Mouse (Mus musculus): ENCODE data around the gene H2-T22. TPM values are rescaled to one million over a fixed set of nuclear protein-coding genes. Genes with fewer than 3 reads are reported as not detected.
A peak's percentile ranks its signal among the peaks of the same experiment; 100 is the strongest.

The H2-T22 gene
- polyA plus RNA-seq, 1 experiment from 2014 or later: 8.3 TPM

- H3K4me2 ChIP-seq (replicated peaks; ENCODE audit: low read depth, low read length): no peak overlapping the region
- H3K36me3 ChIP-seq (ENCODE audit: control insufficient read depth, insufficient read depth, low read length): no peaks in the 10 kb centered on the region
- 69% methylated on average over 9 of the region's 9 CpGs for WGBS
Observed at GRCm38 (mm10) chr17:36023710-36024654, 18.6 kb downstream of the H2-T22 start.

GRCm38 (mm10) chr17:36022922-36023321, 19.6 kb downstream of the H2-T22 start:
- Histone ChIP-seq H3K9ac (ENCODE audit: low read depth, low read length) (no peak overlapping the region), H3K4me3 (ENCODE audit: low read depth, low read length) (no peak overlapping the region), H3K4me1 (replicated peaks; ENCODE audit: control insufficient read depth, insufficient read depth, low read length) (no peaks in the 10 kb centered on the region), H3K4me2 (replicated peaks; ENCODE audit: low read depth, low read length) (no peak overlapping the region), H3K9me3 (ENCODE audit: control insufficient read depth, low read length) (no peaks in the 10 kb centered on the region), H3K36me3 (ENCODE audit: control insufficient read depth, insufficient read depth, low read length) (no peaks in the 10 kb centered on the region), H3K27me3 (ENCODE audit: control insufficient read depth, insufficient read depth, low read length) (no peaks in the 10 kb centered on the region), H3K27ac (ENCODE audit: low read depth, low read length) (no peak overlapping the region)
- 90% methylated on average over 6 of the region's 6 CpGs for WGBS
- DNase-seq (ENCODE audit: low spot score) (no peak), ATAC-seq (ENCODE audit: low FRiP score) (no peak)

More at GRCm38 (mm10) chr17:36023710-36024654, 18.6 kb downstream of the H2-T22 start:
- no peak for ATAC-seq (ENCODE audit: low FRiP score)
- Histone ChIP-seq H3K27me3 (ENCODE audit: control insufficient read depth, insufficient read depth, low read length) (no peaks in the 10 kb centered on the region), H3K4me3 (ENCODE audit: low read depth, low read length) (no peak overlapping the region), H3K27ac (ENCODE audit: low read depth, low read length) (no peak overlapping the region), H3K9me3 (ENCODE audit: control insufficient read depth, low read length) (no peaks in the 10 kb centered on the region), H3K4me1 (replicated peaks; ENCODE audit: control insufficient read depth, insufficient read depth, low read length) (no peaks in the 10 kb centered on the region), H3K9ac (ENCODE audit: low read depth, low read length) (no peak overlapping the region)
- DNase-seq (ENCODE audit: low spot score): no peak

DNA sequence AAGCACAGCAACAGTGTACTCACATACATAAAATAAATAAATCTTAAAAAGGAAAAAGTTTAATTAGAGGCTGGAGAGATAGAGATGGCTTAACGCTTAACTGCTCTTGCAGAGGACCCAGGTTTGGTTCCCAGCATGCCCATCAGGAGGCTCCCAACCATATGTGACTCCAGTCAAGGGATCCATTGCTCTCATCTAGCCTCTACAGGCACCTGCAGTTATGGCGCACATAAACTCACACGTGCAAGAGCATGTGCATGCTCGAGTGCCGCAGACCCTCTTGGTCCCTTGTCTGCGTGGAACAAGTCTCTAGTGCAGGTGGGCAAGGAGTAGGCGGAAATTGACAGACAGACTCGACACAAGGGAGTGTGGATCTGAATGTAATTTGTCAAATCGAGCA, 20.4 kb downstream of the H2-T22 start:
- ATAC-seq (ENCODE audit: low FRiP score) (no peak), DNase-seq (ENCODE audit: low spot score) (no peak)
- Histone ChIP-seq H3K4me2 (replicated peaks; ENCODE audit: low read depth, low read length) (no peak overlapping the region), H3K4me1 (replicated peaks; ENCODE audit: control insufficient read depth, insufficient read depth, low read length) (no peaks in the 10 kb centered on the region), H3K27ac (ENCODE audit: low read depth, low read length) (no peak overlapping the region), H3K36me3 (ENCODE audit: control insufficient read depth, insufficient read depth, low read length) (no peaks in the 10 kb centered on the region), H3K4me3 (ENCODE audit: low read depth, low read length) (no peak overlapping the region), H3K9ac (ENCODE audit: low read depth, low read length) (no peak overlapping the region), H3K9me3 (ENCODE audit: control insufficient read depth, low read length) (no peaks in the 10 kb centered on the region), H3K27me3 (ENCODE audit: control insufficient read depth, insufficient read depth, low read length) (no peaks in the 10 kb centered on the region)
- 96% methylated on average over 9 of the region's 9 CpGs for WGBS

- WGBS: 96% methylated on average over 1 of the region's 1 CpGs
- no peaks in the 10 kb centered on the region for H3K27me3 ChIP-seq (ENCODE audit: control insufficient read depth, insufficient read depth, low read length)
- no peak overlapping the region for H3K9ac ChIP-seq (ENCODE audit: low read depth, low read length)
- no peaks in the 10 kb centered on the region for H3K36me3 ChIP-seq (ENCODE audit: control insufficient read depth, insufficient read depth, low read length)
- H3K4me2 ChIP-seq (replicated peaks; ENCODE audit: low read depth, low read length): no peak overlapping the region
- no peak for ATAC-seq (ENCODE audit: low FRiP score)
- H3K4me1 ChIP-seq (replicated peaks; ENCODE audit: control insufficient read depth, insufficient read depth, low read length): no peaks in the 10 kb centered on the region
- no peak for DNase-seq (ENCODE audit: low spot score)
- no peak overlapping the region for H3K4me3 ChIP-seq (ENCODE audit: low read depth, low read length)
- no peaks in the 10 kb centered on the region for H3K9me3 ChIP-seq (ENCODE audit: control insufficient read depth, low read length)
- H3K27ac ChIP-seq (ENCODE audit: low read depth, low read length): no peak overlapping the region
Observed at GRCm38 (mm10) chr17:36021309-36021708, 21.2 kb downstream of the H2-T22 start.

- H3K36me3 ChIP-seq (ENCODE audit: control insufficient read depth, insufficient read depth, low read length): no peaks in the 10 kb centered on the region
- no peak within 1 kb of the TSS for H3K4me2 ChIP-seq (replicated peaks; ENCODE audit: low read depth, low read length)
Observed at GRCm38 (mm10) chr17:36020191-36021073, 22.1 kb downstream of the H2-T22 start, which contains the start of gene H2-T24. TSS of gene H2-T24 (minus strand) at chr17:36020560.

GRCm38 (mm10) chr17:36019519-36019918, 23.0 kb downstream of the H2-T22 start:
- DNase-seq (ENCODE audit: low spot score) (no peak), ATAC-seq (ENCODE audit: low FRiP score) (no peak)
- H3K27me3 ChIP-seq (ENCODE audit: control insufficient read depth, insufficient read depth, low read length): no peaks in the 10 kb centered on the region
- no peak overlapping the region for H3K4me3 ChIP-seq (ENCODE audit: low read depth, low read length)
- no peaks in the 10 kb centered on the region for H3K4me1 ChIP-seq (replicated peaks; ENCODE audit: control insufficient read depth, insufficient read depth, low read length)
- no peaks in the 10 kb centered on the region for H3K36me3 ChIP-seq (ENCODE audit: control insufficient read depth, insufficient read depth, low read length)
- 72% methylated on average over 3 of the region's 3 CpGs for WGBS
- no peak overlapping the region for H3K27ac ChIP-seq (ENCODE audit: low read depth, low read length)
- H3K4me2 ChIP-seq (replicated peaks; ENCODE audit: low read depth, low read length): no peak overlapping the region
- H3K9me3 ChIP-seq (ENCODE audit: control insufficient read depth, low read length): no peaks in the 10 kb centered on the region
- no peak overlapping the region for H3K9ac ChIP-seq (ENCODE audit: low read depth, low read length)

More at GRCm38 (mm10) chr17:36020191-36021073, 22.1 kb downstream of the H2-T22 start, which contains the start of gene H2-T24:
- WGBS: 48% methylated on average over 15 of the region's 15 CpGs
- Histone ChIP-seq H3K9me3 (ENCODE audit: control insufficient read depth, low read length) (no peaks in the 10 kb centered on the region), H3K27ac (ENCODE audit: low read depth, low read length) (no peak within 1 kb of the TSS), H3K27me3 (ENCODE audit: control insufficient read depth, insufficient read depth, low read length) (no peaks in the 10 kb centered on the region), H3K4me1 (replicated peaks; ENCODE audit: control insufficient read depth, insufficient read depth, low read length) (no peaks in the 10 kb centered on the region), H3K9ac (ENCODE audit: low read depth, low read length) (no peak within 1 kb of the TSS), H3K4me3 (ENCODE audit: low read depth, low read length) (no peak within 1 kb of the TSS)
- DNase-seq (ENCODE audit: low spot score): peak; percentile 22
- no peak for ATAC-seq (ENCODE audit: low FRiP score)

GRCm38 (mm10) chr17:36018979-36019378, 23.6 kb downstream of the H2-T22 start:
- H3K27ac ChIP-seq (ENCODE audit: low read depth, low read length): no peak overlapping the region
- DNase-seq (ENCODE audit: low spot score) (no peak), ATAC-seq (ENCODE audit: low FRiP score) (no peak)
- H3K27me3 ChIP-seq (ENCODE audit: control insufficient read depth, insufficient read depth, low read length): no peaks in the 10 kb centered on the region
- no peaks in the 10 kb centered on the region for H3K36me3 ChIP-seq (ENCODE audit: control insufficient read depth, insufficient read depth, low read length)
- no peak overlapping the region for H3K9ac ChIP-seq (ENCODE audit: low read depth, low read length)
- no peak overlapping the region for H3K4me3 ChIP-seq (ENCODE audit: low read depth, low read length)
- H3K4me2 ChIP-seq (replicated peaks; ENCODE audit: low read depth, low read length): no peak overlapping the region
- 73% methylated on average over 2 of the region's 2 CpGs for WGBS
- H3K9me3 ChIP-seq (ENCODE audit: control insufficient read depth, low read length): no peaks in the 10 kb centered on the region
- H3K4me1 ChIP-seq (replicated peaks; ENCODE audit: control insufficient read depth, insufficient read depth, low read length): no peaks in the 10 kb centered on the region

- Histone ChIP-seq H3K9me3 (ENCODE audit: control insufficient read depth, low read length) (no peaks in the 10 kb centered on the region), H3K4me3 (ENCODE audit: low read depth, low read length) (no peak overlapping the region), H3K36me3 (ENCODE audit: control insufficient read depth, insufficient read depth, low read length) (no peaks in the 10 kb centered on the region), H3K27ac (ENCODE audit: low read depth, low read length) (no peak overlapping the region), H3K9ac (ENCODE audit: low read depth, low read length) (no peak overlapping the region), H3K4me2 (replicated peaks; ENCODE audit: low read depth, low read length) (no peak overlapping the region), H3K27me3 (ENCODE audit: control insufficient read depth, insufficient read depth, low read length) (no peaks in the 10 kb centered on the region), H3K4me1 (replicated peaks; ENCODE audit: control insufficient read depth, insufficient read depth, low read length) (no peaks in the 10 kb centered on the region)
- DNase-seq (ENCODE audit: low spot score): no peak
- 95% methylated on average over 5 of the region's 5 CpGs for WGBS
- ATAC-seq (ENCODE audit: low FRiP score): no peak
Observed at GRCm38 (mm10) chr17:36017046-36017445, 25.5 kb downstream of the H2-T22 start.

Measured in hindbrain, embryonic 11.5 days (tissue).